Mouse (Mus musculus): ENCODE results near the gene Tbc1d9b.
A peak's percentile ranks its signal among the peaks of the same experiment; 100 is the strongest.
"Not testable (repeated sequence)": the region's sequence is repeated elsewhere in the genome, so short reads cannot be mapped to it uniquely, and the experiment has no call there.

The Tbc1d9b gene

DNA sequence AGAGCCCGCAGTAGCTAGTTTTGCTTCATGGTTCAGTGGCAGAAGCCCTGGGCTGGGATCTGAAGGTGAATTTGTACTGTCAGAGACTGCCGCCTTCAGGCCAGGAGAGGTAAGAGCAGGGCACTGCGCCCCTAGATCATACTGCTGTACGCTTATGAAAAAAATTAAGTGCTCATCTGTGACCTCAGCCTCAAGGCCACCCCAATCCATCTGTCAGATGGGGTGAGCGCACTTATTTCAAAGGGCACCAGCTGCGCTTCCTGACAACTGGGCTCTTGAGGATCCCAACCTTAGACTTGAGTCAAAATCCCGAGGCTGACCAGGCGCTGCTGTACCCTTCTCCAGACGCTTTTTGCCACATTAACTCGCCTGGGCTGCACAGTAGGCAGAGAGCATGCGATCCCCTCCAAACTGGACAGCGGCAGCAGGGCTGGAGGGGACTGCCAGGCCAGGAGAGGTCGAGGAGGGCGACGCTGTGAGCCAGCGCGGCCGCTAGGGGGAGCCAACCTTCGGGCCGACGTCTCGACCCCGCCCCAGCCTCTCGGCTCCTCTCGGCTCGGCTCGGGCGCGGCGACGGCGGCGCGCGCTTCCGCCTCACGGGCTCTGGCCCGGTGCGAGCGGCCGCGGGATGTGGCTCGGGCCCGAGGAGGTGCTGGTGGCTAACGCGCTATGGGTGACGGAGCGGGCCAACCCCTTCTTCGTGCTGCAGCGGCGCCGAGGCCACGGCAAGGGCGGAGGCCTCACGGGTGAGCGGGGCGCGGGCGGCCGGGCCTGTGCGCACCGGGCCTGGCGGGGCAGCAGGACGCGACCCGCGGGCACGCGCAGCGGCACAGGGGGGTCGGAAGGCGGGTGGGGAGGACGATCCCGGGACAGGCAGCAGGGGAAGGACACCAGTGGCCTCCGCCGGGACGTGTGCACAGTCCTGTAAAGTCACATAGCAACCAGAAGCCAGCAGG is at the start of gene Tbc1d9b:
Gene Tbc1d9b (plus strand): TSS at position 586 of the 956 bp plus-strand sequence.
- ATAC-seq (ENCODE audit: low TSS enrichment), result peak; percentile 88

DNA sequence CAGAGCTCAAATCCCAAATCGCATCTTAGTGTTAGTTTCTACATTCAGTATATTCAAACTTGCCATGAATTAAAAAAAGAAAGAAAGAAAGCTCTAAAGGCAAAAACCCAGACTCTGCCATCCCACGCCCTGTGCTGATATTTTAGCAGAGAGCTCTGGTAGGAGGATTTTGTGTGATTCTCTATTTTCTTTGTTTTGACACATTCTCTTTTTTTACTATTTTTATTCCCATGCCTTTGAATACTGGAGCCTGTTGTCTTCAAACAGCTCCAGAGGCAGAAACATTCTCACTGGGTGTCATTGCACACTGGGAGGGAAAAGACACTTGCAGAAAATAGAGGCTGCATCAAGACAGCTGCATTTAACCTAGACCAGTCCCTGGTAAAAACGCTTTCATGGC is 45.0 kb upstream of the Tbc1d9b start:
- ATAC-seq (ENCODE audit: low TSS enrichment), result peak; percentile 78

DNA sequence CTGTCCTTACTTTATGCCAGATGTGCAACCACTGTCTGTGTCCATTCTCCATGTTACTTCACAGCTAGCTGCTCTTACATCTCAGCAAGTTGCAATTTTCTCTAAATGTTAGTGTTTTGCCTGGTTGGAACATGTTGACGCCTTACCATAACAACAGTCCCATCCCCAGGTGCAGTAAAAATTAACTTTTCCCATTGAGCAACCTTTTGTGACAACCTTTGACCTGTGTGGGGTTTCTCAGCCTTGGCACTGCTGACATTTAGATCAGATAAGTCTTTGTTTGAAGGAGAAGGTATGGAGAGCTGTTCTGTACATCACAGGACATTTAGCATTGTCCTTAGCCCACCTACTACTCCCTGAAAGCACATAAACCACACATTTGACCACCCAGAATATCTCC is 41.4 kb upstream of the Tbc1d9b start:
- ATAC-seq (ENCODE audit: low TSS enrichment), result no peak

DNA sequence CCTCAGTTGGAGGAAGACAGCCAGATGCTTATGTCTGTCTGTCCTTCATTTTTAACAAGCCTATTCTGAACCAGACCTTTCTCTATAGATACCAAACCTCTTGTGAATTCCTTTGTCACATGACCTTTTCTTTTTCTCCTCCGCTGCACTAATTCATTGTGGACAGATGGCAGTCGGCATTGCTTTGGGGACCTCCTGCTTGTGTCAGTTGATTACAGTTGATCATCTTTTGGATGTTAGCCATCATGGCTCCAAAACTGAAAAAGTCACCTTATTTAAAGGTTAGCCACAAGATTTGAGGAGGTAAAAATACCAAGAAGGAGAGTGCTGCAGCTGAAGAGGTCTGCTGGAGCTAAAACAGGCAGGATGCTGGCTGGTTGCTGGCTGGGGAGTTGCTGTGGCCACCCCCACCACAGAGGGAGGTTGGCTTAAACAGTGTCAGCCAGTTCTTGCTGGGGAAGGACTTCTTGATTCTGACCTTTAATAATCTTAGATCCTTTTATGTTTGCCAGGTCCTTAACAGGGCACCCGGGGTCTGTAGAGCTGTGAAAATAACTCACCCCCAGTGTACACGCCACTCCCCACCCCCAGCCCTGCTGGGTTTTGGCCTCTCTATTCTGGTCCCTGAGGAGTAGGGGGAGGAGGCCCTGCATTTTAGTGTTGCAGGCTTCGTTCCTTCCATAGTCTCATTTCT is 40.1 kb upstream of the Tbc1d9b start:
- ATAC-seq (ENCODE audit: low TSS enrichment), result 0 out of 2 replicates have a peak, but pooled peaks have one; percentile 32

DNA sequence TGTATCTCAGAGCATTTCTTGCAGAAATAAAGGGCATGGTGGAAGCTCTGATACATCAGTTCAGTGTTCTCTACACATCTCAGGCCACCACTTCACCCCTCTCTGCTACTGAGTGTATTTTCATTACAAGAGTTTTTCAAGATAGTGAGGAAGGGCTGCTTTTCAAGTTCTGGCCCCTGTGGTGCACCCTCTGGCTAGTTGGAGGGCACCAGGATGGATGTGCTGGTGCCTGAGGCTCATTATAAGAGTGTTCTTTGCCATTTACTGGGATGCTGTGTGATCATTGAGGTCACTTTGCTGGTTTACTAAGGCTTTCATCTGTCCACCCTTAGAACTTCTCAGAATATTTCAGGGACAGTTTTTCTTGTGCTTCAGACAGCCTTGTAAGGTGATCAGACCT is 39.5 kb upstream of the Tbc1d9b start:
- 0 out of 2 replicates have a peak, but pooled peaks have one; percentile 8 for ATAC-seq (ENCODE audit: low TSS enrichment)

DNA sequence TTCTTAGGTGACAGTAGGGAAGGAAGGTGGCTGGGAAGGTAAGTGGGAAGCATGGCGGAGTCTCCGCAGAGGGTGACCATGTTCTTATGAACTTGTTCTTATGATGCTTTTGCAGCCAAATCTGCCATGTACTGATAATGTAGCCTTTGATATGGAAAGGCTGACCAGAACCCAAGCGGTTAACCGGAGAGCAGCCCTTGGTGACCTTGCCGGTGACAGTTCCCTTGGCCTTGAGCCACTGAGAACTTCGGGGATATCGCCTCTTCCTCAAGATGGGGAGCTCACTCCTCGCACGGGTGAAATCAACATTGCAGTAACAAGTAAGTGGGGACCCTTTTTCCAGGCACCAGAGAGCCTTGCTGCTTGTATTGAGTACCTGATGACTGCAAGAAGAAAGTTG is 35.5 kb upstream of the Tbc1d9b start:
- ATAC-seq (ENCODE audit: low TSS enrichment), result no peak

DNA sequence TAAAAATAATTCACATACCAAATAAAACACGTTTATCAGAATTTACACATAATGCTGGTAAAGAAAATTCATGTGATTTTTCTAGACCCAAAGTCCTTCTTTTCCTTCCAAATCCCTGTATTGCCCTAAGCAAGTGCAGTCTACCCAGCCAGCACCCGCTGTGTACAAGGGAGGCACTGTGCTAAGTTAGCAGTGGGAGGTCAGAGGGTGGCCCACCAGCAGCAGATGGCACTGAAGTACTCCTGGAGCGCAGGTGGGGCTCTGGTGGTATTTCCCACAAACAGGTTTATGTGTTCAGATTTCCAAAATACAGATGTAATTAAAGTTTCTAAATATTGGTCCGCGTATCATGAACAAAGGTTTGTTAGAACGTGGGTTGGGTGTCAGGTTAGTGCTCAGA is 34.1 kb upstream of the Tbc1d9b start:
- ATAC-seq (ENCODE audit: low TSS enrichment), result no peak

DNA sequence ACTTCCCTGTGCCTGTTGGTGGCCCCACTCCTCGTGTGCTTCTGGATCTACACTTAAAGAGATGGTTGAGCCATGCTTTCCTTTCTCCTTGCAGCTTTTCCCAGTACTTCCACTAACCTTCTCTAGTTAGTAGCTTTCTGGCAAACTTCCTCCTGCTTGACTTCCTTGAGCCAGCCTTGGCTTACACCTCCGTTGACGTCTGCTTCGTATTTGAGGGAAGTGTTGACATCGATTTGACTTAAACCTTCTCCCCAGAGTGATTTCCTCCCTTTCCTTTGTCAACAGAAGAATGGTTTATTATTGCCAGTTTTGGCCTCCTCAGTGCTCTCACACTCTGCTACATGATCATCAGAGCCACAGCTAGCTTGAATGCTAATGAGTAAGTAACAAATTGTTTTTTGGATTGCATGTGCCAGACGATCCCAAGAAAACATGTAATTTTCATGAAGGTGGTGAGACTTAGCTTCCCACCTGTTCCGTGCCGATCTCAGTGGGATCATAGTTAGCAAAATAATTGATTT is 32.2 kb upstream of the Tbc1d9b start:
- no peak for ATAC-seq (ENCODE audit: low TSS enrichment)

DNA sequence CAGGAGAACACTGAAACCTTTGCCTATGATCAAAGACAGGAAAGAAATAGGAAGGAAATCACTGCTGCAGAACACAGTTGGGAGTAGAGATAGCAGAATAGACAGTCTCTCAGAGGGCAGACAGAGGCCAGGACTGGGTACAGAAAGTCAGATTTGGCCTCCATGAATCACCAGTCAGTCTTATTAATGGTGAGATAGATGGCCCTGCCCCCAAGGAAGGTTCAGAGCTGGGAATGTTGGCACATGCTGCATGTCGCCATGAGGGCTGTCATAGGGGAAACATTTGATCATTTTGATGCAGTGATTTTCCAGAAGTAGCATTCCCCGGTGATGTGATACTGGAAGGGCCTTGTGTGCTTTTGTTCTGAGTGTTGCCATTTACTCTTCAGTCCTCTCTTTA is 31.5 kb upstream of the Tbc1d9b start:
- no peak for ATAC-seq (ENCODE audit: low TSS enrichment)

DNA sequence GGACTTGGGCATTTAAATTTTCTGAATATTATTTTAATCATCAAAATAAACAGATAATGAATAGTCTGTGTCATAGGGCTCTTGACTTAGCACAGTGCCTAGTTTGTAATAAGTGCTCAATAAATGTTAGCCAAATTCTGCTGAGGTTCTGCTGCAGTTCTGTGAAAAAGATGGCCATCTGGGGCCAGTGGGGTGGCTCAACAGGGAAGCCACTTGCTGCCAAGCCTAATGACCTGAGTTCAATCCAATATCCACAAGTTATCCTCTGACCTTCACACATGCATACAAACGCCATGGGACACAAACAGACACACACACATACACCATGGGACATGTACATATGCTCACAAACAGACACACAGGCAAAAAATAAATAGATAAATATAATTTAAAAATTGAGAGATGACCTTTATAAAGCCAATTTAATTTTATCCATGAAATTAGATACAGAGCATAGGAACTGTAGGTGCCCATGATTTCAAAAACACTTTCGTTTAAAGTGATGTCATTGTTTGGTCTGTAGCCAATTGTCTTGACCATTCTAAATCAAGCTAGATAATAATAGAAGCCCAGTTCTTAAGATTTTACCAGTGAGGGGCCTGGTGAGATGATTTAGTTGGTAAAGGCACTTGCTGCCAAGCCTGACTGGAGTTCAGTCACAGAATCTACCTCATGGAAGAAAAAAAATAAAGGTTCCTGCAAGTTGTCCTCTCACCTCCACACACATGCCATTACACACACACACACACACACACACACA is 30.5 kb upstream of the Tbc1d9b start:
- ATAC-seq (ENCODE audit: low TSS enrichment), result no peak

DNA sequence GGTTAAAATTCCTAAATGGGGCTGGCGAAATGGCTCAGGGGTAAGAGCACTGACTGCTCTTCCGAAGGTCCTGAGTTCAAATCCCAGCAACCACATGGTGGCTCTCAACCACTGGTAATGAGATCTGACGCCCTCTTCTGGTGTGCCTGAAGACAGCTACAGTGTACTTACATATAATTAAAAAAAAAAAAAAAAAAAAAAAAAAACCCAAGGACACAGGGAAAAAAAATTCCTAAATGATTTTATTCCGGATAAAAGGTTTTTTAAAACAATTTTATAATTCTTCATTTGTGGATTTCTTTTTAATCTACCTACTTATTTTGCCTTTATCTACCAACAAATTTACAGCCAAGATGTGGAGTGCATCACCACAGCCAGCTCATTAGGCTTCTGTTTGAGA is 29.2 kb upstream of the Tbc1d9b start:
- ATAC-seq (ENCODE audit: low TSS enrichment), result not testable (repeated sequence)

DNA sequence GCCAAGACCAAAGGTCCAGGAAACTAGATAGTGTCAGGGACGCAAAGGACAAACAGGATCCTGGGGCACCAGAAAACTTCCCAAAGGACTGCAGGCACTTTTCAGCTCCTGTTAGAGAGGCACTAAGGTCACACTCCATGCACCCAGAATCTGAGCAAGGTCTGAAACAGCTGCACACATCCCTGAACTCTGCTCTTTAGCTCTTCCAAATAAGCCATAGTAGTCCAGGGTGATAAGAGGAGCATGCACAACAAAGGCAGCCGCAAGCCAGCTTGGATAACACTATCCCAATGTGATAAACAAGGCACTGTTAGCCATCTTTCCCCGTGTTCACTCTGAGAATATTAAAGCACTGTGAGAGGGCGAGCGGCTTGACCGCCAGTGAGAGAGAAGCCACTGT is 27.2 kb upstream of the Tbc1d9b start:
- ATAC-seq (ENCODE audit: low TSS enrichment), result no peak

DNA sequence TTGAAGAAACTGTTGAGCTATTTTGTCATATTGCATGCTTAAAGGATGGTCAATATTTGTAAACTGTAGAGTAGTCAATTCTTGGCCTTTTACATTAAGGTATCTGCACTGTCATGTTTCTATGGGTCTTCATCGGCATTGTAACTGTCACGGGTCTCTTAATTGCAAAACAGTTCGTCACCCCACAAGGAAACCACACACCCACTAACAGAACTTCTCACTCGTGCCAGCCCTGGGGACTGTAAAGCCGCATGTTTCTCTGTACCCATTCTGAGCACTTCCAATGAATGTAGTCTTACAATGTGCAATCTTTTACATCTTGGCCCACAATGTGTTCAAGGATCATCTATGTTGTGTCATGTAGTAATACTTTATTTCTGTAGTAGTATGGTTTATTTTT is 26.0 kb upstream of the Tbc1d9b start:
- ATAC-seq (ENCODE audit: low TSS enrichment), result no peak

DNA sequence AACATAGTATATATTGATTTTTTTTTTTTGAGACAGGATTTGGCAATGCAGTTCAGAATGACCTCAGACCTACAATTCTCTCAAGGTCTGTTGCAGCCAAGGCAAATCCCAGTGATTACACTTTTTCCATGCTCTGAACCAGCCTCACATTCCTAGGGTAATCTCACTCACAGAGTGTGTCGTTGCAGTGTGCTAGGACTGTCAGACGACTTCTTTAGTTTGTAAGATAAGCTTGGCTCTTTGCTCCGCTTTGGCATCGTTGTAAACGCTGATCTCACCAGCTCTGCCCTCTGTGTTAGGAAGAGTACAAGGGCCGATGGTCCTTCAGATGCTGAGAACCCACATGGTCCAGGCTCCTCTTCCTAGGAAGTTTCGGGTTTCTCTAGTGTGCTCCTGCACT is 25.2 kb upstream of the Tbc1d9b start:
- no peak for ATAC-seq (ENCODE audit: low TSS enrichment)

DNA sequence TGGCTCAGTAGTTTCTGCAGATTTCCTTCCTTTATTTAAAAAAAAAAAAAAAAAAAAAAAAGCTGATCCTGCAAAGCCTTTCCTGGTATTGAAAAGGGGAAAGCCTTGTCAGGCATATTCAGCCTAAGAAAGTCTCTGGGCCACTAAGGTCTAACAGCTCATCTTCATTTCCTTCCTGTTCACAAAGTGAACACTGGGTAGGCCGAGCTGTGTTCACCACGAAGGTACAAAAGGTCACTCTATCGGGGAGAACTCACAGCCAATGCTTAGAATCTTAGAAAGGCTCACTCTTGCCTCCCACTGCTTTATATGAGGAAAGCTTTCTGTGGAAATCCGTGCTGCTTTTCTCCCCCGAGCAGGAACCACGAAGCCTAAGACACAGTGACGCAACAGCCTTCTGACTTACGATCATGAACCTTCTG is 22.4 kb upstream of the Tbc1d9b start:
- peak; percentile 55; the same call in 1 of the 2 replicates for ATAC-seq (ENCODE audit: low TSS enrichment)

DNA sequence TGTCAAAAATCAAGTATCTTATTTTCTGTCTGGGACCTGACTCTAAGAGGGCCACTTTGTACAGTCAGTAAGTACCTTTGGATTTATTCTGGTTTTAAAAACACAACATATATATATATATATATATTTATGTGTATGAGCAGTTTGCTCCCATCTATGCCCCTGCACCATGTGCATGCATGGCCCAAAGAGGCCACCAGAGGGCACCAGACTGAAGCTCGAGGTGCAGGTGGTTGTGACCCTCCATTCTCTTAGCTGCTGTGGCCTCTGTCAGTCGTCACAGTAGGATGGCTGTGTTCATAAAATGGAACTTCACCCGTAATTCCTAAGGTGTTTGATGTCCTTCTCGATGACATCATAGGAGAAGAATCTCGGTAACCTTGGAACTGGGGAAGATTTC is 16.9 kb upstream of the Tbc1d9b start:
- ATAC-seq (ENCODE audit: low TSS enrichment), result no peak

DNA sequence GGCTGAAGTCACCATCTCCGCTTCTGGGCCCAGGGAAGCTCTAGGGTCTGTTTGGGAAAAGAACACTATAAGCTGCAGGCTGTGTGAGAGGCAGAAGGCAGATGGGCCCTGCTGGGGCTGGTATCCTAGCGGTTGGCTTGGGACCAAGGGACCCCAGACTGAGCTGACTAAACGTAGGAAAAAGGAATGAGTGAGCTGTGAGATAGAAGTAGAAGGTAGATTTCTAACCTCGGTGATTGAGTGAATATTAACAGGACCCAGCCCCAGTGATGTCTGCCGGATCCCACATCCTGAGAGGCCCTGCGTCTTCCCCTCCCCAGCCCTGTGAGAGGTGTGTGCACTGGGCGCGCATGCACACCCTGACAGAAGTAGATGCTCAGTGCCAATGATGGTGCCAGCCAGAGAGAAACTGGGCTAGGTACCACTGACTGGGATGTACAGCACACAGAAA is 8.5 kb upstream of the Tbc1d9b start:
- ATAC-seq (ENCODE audit: low TSS enrichment), result no peak; the same call in 1 of the 2 replicates

DNA sequence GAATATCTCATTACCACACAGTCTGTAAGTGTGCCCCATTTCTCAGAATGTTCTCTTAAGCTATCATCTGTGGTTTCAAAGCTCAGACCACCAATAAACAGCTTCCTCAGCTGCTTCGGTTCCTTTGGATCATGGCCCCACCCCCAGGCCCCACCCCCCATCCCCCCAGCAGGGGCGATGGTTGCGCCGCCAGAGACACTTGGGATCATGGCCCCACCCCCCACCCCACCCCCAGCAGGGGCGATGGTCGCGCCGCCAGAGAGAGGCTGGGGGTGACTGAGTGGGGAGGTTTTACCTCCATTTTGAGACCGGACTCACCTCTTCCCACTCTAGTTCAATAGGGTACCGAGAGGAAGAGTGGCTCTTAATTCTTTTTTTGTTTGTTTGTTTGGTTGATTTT is 3.4 kb upstream of the Tbc1d9b start:
- ATAC-seq (ENCODE audit: low TSS enrichment), result no peak

DNA sequence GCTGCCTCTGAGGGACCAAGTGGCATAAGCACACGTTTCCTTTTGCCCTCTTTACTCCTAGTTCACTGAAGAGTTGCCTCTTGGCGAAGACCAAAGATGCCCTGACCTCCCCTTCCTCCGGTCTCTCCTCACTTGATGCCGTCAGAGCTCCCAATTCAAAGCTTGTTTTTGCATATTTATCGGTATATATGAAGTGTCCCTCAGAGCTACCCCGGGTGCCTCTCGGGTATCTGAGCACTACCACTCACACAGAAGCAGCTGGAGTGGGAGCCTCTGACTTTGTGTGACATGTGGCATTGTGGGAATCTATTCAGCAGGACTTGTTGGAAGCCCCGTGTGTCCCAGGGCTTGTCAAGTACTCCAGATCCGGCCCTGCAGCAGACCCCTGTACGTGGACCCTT is 605 bp downstream of the Tbc1d9b start:
- no peak; the same call in 1 of the 2 replicates for ATAC-seq (ENCODE audit: low TSS enrichment)

DNA sequence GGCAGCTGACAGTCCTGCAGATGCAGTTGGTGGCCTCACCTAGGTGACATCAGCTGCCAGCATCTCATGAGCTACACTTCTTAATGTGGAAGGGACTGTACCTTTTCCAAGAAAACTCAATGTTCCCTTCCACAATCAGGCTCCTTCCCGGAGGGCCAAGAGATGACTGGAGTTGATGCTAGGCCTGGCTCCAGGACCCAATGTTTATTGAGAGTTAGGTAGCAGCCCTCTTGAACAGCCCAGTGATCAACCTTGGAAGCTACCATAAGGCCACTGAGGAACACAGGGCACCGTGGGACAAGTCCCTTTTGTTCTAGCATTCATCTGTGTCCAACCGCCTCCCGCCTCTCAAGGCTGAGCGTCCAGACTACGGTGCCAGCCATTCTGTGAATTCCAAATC is 1.1 kb downstream of the Tbc1d9b start:
- no peak for ATAC-seq (ENCODE audit: low TSS enrichment)

DNA sequence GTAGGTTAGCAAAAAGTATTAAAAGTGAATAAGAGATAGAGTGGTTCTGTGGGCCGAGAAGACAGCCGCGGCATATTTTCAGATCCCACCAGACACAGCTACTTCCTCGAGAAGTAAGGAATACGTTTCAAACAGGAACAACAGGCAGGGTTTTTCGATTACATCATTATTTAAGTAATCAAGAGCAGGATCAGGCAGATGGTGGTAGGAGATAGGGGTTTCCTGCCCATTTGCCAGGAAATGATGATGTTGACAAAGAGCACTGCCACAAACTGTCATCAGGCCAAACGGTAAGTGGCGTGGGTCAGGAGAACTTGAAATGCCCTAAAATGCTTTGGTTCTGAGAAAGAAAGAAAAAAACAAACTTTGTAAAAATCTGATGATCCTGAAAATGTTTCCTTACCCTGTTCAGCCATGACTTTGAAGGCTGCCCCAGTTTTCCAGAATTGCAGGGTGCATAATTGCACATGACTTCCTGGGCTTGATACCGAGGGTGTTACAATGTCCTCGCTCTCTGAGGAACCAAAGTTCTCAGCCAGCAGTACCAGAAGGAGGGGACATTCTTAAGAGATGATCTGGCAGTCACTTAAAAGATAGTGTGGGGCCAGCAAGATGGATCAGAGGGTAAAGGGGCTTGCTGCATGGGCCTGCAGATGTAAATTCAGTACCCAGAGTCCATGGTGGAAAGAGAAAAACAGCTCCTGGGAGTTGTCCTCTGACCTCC is 3.1 kb downstream of the Tbc1d9b start:
- no peak for ATAC-seq (ENCODE audit: low TSS enrichment)
